Mouse (Mus musculus) lung, embryonic 14.5 days (tissue): Measurements from ENCODE around the gene Phldb2. TPM values are rescaled to one million over a fixed set of nuclear protein-coding genes. Genes with fewer than 3 reads are reported as not detected.

ENCODE experiments used
- ATAC-seq: fragments of 200-750 bp; cut with Nextera tagmentation; 2 replicates; pipeline ENCODE4 v1.8.0; 2017; ENCODE audit warnings: mild to moderate bottlenecking, moderate TSS enrichment, moderate library complexity; ENCODE audit not compliant: insufficient read depth
- DNase-seq: peaks from one replicate; pipeline ENCODE4 v3.0.0-alpha.2; 2015
- H3K27ac ChIP-seq: fragments of 300-500 bp; sonication (generic); 2 replicates; pipeline ENCODE4 v1.5.1; 2014; ENCODE audit warnings: low read depth, mild to moderate bottlenecking, moderate library complexity
- H3K27me3 ChIP-seq: fragments of 300-500 bp; sonication (generic); 2 replicates; pipeline ENCODE4 v1.6.1; 2014; ENCODE audit warnings: low read length, control low read depth; ENCODE audit not compliant: insufficient read depth
- H3K36me3 ChIP-seq: fragments of 300-500 bp; sonication (generic); 2 replicates; pipeline ENCODE4 v1.6.1; 2014; ENCODE audit warnings: control low read depth; ENCODE audit not compliant: insufficient read depth
- H3K4me1 ChIP-seq: fragments of 300-500 bp; sonication (generic); 2 replicates; pipeline ENCODE4 v1.6.1; 2014; ENCODE audit warnings: antibody characterized with exemption, control low read depth; ENCODE audit not compliant: insufficient read depth
- H3K4me2 ChIP-seq: fragments of 300-500 bp; sonication (generic); 2 replicates; pipeline ENCODE4 v1.6.1; 2014; ENCODE audit warnings: mild to moderate bottlenecking
- H3K4me3 ChIP-seq: fragments of 300-500 bp; sonication (generic); 2 replicates; pipeline ENCODE4 v1.5.1; 2014; ENCODE audit warnings: low read depth, low read length
- H3K9ac ChIP-seq: fragments of 300-500 bp; sonication (generic); 2 replicates; pipeline ENCODE4 v1.6.1; 2014
- H3K9me3 ChIP-seq: fragments of 300-500 bp; sonication (generic); 2 replicates; pipeline ENCODE4 v1.6.1; 2016; ENCODE audit warnings: low read depth, low read length, control low read depth
- CTCF ChIP-seq: IDR thresholded peaks from 2 replicates; pipeline ENCODE4 v1.5.1; 2016; ENCODE audit warnings: antibody characterized with exemption, low read depth
- WGBS: fragments of 180-500 bp; shearing (Covaris S2); extraction: QIAGEN DNeasy Blood & Tissue Kit; methylation state at CpG from one replicate; pipeline ENCODE4 v1.1.7; 2014; 5-methylcytosine and 5-hydroxymethylcytosine counted together
- polyA plus RNA-seq: library from polyadenylated mRNA; unstranded; fragments of >200 nt; fragmentation: Nextera tagmentation; extraction: Ambion mirVana; gene quantifications from 2 replicates; pipeline ENCODE4 v1.2.1, GENCODE M21; 2014

Gene Phldb2
- polyA plus RNA-seq, 1 experiment from 2014 or later, result 48.0 TPM

DNA sequence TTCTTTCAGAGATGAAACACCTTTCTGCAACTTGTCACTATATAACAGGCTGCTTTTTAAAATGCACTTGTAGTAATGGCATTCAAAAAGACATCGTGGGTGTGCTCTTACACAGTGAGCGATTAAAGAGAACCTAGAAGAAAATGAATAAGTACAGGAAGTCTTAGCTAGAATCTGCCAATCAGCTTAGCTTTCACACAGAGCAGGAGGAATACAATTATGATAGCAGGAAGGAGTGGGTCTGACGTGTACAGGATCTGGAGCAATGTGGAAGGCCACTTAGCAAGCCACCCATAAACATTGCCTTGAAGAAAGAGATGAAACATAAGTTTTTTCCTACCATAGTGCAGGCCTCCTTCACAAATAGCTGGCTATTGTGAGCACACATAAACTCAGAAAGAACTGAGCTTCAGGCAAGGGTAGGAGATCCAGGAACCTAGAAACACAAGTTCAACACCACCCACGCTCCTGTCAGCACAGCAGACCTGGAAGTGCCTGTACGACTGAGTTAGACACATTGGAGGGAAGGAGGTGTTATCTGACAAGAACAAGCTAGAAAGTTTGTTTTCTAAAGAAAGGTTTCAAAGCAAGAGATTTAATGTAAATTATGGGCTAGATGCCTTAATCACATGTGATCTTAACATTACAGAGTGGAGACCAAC, 238.8 kb downstream of the Phldb2 start:
- Histone ChIP-seq H3K4me1 (no peaks in the 10 kb centered on the region), H3K4me2 (no peak overlapping the region), H3K27ac (no peak overlapping the region), H3K4me3 (no peak overlapping the region), H3K36me3 (no peaks in the 10 kb centered on the region), H3K9ac (no peak overlapping the region), H3K27me3 (no peaks in the 10 kb centered on the region), H3K9me3 (no peaks in the 10 kb centered on the region)
- DNase-seq (no peak), ATAC-seq (no peak)
- WGBS, result 73% methylated on average over 5 of the region's 5 CpGs
- no peak for TF ChIP-seq CTCF

DNA sequence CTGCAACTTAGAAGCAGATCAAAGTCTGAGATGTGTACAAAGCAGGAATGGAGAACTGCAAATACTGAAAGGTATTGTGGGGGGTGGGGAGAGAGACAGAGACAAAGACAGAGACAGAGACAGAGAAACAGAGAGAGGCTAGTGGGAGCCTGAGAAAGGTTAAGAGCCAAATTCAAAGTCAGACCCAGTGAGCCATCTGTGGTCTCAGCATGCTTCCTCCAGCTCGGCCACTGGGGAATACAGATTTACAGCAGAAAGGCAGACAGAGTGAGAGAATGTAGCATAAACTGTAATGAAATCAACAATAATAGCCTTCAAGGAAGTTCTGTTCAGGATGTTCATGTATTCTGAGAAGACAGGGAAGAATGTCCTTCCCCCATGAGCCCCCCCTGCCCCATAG, 239.5 kb downstream of the Phldb2 start:
- WGBS, result 70% methylated on average over 1 of the region's 1 CpGs

DNA sequence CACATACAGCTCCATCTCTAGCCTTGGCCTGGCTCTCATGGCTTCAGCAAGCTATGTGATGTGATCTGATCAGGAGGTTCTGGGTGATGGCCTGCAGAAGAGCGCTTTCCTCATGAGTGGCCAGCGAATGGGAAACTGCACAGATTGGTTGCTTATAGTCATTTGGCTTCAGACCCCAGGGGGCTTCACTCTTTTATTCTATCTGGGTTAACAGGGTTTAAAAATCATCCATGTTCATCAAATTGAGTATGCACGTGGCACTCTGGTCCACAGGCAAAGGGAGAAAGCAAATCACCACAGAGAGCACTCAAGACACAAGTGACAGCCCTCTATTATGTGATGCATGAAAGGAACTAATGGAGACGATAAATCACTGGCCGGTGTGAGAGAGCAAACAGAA, 240.1 kb downstream of the Phldb2 start:
- Histone ChIP-seq H3K27me3 (no peaks in the 10 kb centered on the region), H3K4me1 (no peaks in the 10 kb centered on the region), H3K36me3 (no peaks in the 10 kb centered on the region), H3K27ac (no peak overlapping the region), H3K9ac (no peak overlapping the region), H3K4me3 (no peak overlapping the region), H3K9me3 (no peaks in the 10 kb centered on the region), H3K4me2 (no peak overlapping the region)
- DNase-seq (no peak), ATAC-seq (no peak)
- WGBS, result 91% methylated on average over 5 of the region's 5 CpGs
- no peak for TF ChIP-seq CTCF

More for the DNA sequence above, 239.5 kb downstream of the Phldb2 start:
- no peak overlapping the region for H3K9ac ChIP-seq
- no peaks in the 10 kb centered on the region for H3K4me1 ChIP-seq
- H3K27me3 ChIP-seq, result no peaks in the 10 kb centered on the region
- no peak overlapping the region for H3K27ac ChIP-seq
- no peak for TF ChIP-seq CTCF
- no peaks in the 10 kb centered on the region for H3K36me3 ChIP-seq
- H3K4me2 ChIP-seq, result no peak overlapping the region
- DNase-seq (no peak), ATAC-seq (no peak)
- no peak overlapping the region for H3K4me3 ChIP-seq
- no peaks in the 10 kb centered on the region for H3K9me3 ChIP-seq

DNA sequence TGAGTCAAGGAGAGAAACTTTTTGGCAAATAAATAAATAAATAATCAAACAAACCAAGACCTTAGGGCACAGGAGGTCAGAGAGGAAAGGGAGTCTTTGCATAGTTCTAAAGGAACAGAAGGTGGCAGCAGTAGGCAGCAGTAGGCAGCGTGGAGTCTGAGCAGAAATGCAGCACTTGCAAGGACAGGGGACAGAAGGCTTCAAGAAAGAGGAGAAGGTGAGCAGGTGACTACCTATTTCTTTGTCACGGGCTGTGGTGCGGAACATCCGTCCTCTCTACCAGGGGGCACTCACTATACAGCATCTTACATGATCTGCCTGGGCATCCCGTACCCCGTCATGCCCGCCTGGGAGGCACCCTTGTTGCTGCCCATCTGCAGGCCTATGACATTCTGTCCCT, 242.1 kb downstream of the Phldb2 start:
- DNase-seq, result peak; percentile 24
- TF ChIP-seq CTCF, result peak; percentile 48; the same call in 1 of the 2 replicates
- Histone ChIP-seq H3K27ac (no peak overlapping the region), H3K4me1 (no peaks in the 10 kb centered on the region), H3K9ac (no peak overlapping the region), H3K9me3 (no peaks in the 10 kb centered on the region), H3K36me3 (no peaks in the 10 kb centered on the region), H3K4me2 (no peak overlapping the region), H3K4me3 (no peak overlapping the region), H3K27me3 (no peaks in the 10 kb centered on the region)
- no peak for ATAC-seq
- 78% methylated on average over 7 of the region's 7 CpGs for WGBS

DNA sequence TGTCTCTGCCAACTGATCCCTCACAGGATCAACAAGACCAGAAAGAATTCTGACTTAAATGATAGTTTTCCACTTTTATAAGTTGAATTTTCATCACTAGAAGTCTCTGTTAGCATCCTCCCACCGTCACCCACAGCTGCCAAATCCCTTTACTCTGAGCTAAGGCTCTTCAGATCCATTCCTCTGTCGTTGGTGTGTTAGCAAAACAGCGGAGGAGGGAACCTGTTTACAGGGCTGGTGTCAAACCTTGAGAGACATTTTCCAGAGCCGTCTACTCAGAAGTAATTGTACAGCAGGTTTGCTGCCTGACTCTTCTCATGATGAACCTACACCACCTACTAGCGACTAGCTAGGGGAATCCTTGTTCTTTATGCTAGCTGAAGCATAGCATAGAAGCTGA, 254.1 kb downstream of the Phldb2 start:
- 55% methylated on average over 5 of the region's 5 CpGs for WGBS
- Histone ChIP-seq H3K4me3 (no peak overlapping the region), H3K36me3 (no peaks in the 10 kb centered on the region), H3K4me2 (no peak overlapping the region), H3K9ac (no peak overlapping the region), H3K9me3 (no peaks in the 10 kb centered on the region), H3K27ac (no peak overlapping the region), H3K4me1 (no peaks in the 10 kb centered on the region), H3K27me3 (no peaks in the 10 kb centered on the region)
- DNase-seq (no peak), ATAC-seq (no peak)
- no peak for TF ChIP-seq CTCF

DNA sequence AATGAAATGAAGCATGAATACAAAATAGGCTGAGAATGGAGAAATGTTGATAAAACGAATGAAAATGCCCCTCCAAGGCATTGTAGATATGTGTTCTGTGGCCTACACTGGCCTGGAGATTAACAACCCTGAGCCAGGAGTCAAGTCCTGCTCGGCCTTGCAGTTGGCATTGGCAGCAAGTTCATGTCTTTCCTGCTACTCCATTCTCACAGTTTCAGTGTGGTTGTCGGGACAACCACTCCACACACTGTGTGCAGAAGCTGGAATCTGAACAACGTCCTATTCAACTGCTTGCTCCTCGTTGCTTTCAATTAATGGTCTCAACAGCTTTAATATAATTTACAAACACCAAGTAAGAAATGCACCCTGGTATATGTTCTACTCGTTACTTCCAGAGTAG, 255.4 kb downstream of the Phldb2 start:
- Histone ChIP-seq H3K4me1 (no peaks in the 10 kb centered on the region), H3K4me2 (no peak overlapping the region), H3K9me3 (no peaks in the 10 kb centered on the region), H3K36me3 (no peaks in the 10 kb centered on the region), H3K9ac (no peak overlapping the region), H3K4me3 (no peak overlapping the region), H3K27me3 (no peaks in the 10 kb centered on the region), H3K27ac (no peak overlapping the region)
- TF ChIP-seq CTCF, result no peak
- no peak for DNase-seq
- 66% methylated on average over 6 of the region's 6 CpGs for WGBS
- ATAC-seq, result no peak

Other genes with a start within 250 kb of the Phldb2 start
- 5.1 and 5.2 TPM in 2 replicates for gene Tagln3, start 229.0 kb downstream of the Phldb2 start, polyA plus RNA-seq
- gene Abhd10, start 210.6 kb downstream of the Phldb2 start, polyA plus RNA-seq, result 35.6 and 39.6 TPM in 2 replicates
- 0.78 TPM in 2 replicates for gene Plcxd2, start 56.6 kb upstream of the Phldb2 start, polyA plus RNA-seq
- gene Cd96, start 166.7 kb upstream of the Phldb2 start, polyA plus RNA-seq, result 0.08 TPM in 1 of 2 replicates, not detected in the other
- 4.4 and 5.6 TPM in 2 replicates for gene Gm4737, start 201.5 kb upstream of the Phldb2 start, polyA plus RNA-seq